Mouse (Mus musculus) CH12.LX (cell line): ENCODE data around the gene Pdzd3.
A peak's percentile ranks its signal among the peaks of the same experiment; 100 is the strongest.

Experiments used
- BHLHE40 ChIP-seq: IDR thresholded peaks from 2 replicates; pipeline ENCODE4 v1.6.1; 2011; ENCODE audit warnings: mild to moderate bottlenecking, low read depth, low read length, improper control_type of control experiment
- CTCF ChIP-seq, 2 experiments: IDR thresholded peaks in 1 of 2; conservative IDR thresholded peaks in 1 of 2; 2 replicates each; pipeline ENCODE4 v1.5.1; 2011 to 2012; ENCODE audit warnings: low read depth in 2 of 2, low read length in 2 of 2, improper control_type of control experiment in 1 of 2, inconsistent platforms in 1 of 2, mild to moderate bottlenecking in 1 of 2, moderate library complexity in 1 of 2
- EP300 ChIP-seq: IDR thresholded peaks from 2 replicates; pipeline ENCODE4 v1.6.1; 2011; ENCODE audit warnings: low read length, improper control_type of control experiment
- HCFC1 ChIP-seq: IDR thresholded peaks from 2 replicates; pipeline ENCODE4 v1.6.1; 2012; ENCODE audit warnings: low read depth, mild to moderate bottlenecking, inconsistent platforms, low read length, improper control_type of control experiment
- USF2 ChIP-seq: conservative IDR thresholded peaks from 2 replicates; pipeline ENCODE4 v1.6.1; 2011; ENCODE audit warnings: low read depth, low read length, improper control_type of control experiment

DNA sequence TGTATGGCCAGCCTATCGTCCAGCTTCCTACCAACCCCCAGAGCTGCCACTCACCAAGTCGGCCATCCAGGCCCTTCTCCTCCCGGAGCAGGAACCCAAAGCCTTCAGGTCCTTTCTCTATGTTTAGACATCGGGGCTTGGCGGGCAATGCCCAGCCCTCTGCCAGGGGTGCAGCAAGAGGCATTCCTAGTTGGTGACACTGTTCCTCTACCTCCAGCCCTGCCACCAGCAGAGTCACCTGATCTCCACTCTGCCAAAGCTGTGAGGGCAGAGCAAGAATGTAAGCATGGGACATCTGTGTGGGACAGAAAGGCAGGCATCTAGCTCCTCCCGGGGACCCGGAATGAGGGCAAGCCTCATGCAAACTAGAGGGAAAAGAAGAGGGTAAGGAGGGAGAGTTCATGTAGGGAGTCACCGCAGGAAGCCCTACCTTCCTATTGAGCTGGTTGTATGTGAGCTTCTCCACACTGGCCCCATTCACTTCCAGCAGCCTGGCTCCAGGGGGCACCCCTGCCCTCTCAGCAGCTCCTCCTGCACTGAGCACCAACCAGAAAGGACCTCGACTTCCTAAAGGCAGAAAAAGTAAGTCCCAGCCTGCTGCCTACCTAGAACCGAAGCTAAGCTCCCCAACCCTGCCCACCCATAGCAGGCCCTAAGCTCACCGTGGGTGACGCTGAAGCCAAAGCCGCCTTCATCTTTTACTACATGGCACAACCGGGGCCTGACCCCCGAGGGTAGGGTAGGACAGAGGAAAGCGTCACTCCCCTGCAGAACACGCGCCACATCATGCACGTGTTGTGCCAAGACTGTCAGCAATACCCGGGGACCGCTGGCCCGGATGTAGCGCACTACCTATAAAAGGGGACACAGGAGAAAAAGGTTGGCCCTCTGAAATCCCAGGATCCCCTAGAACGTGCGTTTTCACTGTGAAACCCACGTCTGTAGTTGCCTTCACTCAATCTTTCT lies 1.8 kb downstream of the Pdzd3 start:
- TF ChIP-seq HCFC1 (no peak), USF2 (no peak), EP300 (no peak), CTCF (conservative IDR thresholded peaks at IDR 0.05 in 1 of 2, IDR thresholded peaks at IDR 0.05 in 1 of 2; ENCODE audit: low read depth in 2 of 2, low read length in 2 of 2) (peak in 1 of 2 experiments; percentile 68; a peak in 2 of 4 replicates), BHLHE40 (no peak)
